Mouse (Mus musculus) ovary, postnatal 14 days (tissue): ENCODE measurements around the gene Znrf3.
A peak's percentile ranks its signal among the peaks of the same experiment; 100 is the strongest.

Experiments
- DNase-seq: peaks from one replicate; pipeline ENCODE4 v3.0.0; 2022; ENCODE audit warnings: low spot score

Znrf3 gene

DNA sequence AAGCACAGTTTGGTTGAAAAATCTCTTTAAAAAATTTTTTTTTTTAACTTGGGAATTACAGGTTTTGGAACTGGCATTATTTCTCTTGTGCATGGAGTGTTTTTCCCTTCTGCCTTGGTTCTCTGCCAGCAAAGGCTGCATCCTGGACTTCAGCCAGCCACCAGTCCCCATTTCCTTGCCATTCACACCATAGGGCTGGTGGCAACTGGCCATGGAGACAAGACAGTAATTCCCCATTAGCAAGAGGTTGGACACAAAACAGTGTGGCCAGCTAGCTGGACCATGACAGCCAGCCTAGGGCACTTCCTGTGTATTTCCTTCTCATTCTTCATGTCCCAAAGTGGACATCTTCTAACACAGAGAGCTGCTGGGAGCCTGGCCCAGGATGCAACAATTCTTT, 129.9 kb downstream of the Znrf3 start:
- DNase-seq = peak; percentile 60

DNA sequence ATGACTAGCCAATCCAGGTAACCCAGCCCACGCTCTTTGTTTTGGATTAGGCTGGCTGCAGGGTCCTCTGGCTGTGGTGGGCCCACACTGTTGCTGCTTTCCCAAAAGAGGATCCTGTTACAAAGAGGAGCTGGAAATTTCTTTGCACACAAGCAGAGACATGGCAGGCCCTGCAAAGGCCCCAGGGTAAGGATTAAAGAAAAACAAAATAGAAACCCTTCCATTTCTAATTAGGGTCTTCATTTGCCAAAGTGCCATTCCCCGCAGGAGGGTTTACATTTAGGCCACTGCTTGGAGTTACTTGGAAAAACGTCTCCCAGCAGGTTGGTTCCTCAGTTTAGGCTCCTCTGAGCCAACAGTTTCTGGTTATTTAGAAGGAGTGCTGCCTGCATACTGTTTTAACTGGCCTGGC, 130.3 kb downstream of the Znrf3 start:
- no peak for DNase-seq

- no peak for DNase-seq
These were observed 137.4 kb downstream of the Znrf3 start for GRCm38 (mm10) chr11:5307024-5307905.

GRCm38 (mm10) chr11:5306017-5306416, 138.6 kb downstream of the Znrf3 start:
- DNase-seq = no peak

DNA sequence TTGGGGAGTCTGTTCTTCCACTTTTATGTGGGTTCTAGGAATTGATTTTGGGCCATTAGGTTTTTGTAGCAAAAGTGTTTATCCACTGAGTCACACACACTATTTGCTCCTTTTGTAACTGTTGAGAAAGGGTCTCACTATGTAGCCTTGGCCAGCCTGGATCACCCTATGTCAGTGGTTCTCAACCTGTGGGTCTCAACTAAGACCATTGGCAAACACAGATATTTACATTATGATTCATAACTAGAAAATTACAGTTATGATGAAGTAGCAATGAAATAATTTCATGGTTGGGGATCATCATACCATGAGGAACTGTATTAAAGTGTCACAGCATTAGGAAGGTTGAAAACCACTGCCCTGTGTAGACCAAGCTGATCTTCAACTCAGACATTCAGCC, 140.1 kb downstream of the Znrf3 start:
- no peak for DNase-seq

- DNase-seq = no peak
These were observed 146.7 kb downstream of the Znrf3 start for GRCm38 (mm10) chr11:5298007-5298372.

DNA sequence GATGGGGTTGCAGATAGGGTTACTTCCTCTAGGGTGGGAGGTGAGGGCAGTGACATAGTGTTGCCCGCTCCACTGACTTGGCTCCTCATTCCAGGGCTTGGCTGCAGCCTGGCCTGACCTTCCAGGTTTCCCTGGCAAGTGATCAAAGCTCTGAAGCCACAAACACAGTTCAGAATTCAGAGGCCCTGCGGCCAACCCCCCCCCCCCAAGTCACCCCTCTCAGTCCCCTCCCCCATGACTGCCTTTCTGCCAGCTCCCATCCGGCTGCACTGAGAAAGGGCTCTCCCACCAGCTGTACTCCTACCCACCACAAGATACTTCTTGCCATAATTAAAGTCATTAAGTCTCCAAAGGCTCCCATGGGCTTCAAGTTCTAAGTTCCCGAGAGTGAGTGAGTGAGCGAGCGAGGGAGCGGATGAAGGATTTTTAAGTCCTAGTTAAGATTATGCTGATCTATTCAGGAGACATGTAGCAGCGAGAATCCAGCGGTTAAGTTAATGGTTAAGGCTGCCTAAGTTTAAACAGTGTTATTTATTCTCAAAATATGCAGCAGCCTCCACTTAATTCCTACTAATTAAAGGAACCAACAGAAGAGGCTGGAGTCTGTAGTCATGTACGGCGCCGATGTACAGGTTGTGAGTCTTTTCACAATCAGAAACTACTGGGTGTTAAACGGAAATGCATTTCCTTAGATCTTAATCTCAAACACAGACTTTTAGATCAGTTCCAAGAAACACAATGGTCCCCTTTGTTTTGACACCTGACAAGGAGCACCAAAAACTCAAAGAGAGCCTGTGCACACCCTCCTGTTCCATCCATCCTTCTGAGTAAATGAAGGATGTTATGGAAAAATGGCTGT, 147.3 kb downstream of the Znrf3 start:
- peak; percentile 44 for DNase-seq

DNA sequence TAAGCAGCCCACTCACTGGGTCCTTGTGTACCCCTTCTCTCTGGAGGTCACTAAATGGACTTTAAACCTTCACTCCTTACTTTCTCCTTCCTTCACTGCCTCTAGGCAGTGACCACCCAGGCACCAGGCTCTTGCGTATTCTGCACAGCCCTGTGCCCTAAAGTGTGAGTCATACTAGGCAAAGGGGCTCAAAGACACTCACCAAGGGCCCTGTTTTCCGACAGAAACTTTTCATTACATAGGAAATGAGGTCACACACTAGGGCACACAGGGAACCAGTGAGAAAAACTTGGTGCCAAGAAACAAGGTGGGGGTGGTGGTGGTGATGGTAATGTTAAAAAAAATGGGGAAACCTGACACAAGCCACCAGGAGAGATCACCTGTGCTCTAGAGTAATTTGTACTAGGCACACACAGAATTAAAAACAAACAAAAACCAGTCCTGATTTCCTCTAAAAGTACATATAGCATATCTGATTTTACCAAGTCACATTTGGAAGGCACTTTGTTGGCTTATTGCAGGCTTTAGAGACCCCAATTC, 148.0 kb downstream of the Znrf3 start:
- no peak for DNase-seq

DNA sequence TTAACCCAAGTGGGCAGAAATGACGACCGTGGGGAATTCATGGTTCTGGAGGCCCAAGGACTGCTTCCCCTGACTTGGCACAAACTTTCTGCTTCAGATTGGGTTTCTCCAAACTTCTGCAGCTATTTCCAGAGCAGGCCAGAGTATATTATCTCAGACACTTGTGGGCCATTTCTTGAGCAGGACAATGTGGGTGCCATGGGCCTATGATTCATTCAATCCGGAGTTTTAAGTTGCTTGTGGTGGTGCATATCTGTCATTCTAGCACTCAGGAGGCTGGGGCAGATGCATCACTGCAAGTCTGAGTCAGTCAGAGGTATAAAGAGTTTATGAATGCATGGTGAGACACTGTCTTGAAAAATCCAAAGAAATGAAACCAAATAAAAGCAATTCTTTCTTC, 149.8 kb downstream of the Znrf3 start:
- DNase-seq = no peak

DNA sequence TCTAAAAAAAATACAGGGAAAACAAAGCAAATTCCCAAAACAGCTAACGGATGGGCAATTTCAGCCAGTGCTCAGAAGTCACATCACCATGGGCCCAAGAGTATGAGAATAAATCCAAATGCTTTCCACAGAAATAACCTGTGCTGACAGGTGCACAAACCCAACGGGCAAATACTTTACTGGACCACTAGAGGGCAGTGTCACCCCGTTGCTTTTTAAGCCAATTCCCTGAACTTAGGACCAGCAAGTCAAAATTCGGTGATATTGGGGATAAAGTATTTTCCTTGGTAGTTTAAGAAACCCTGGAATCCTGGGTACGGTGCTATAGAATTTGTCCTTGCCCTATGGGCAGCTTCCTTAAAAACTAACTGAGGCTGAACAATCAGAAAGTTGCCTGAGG, 154.0 kb downstream of the Znrf3 start:
- peak; percentile 74 for DNase-seq

GRCm38 (mm10) chr11:5289826-5290580, 154.6 kb downstream of the Znrf3 start:
- no peak for DNase-seq

GRCm38 (mm10) chr11:5283987-5284386, 160.7 kb downstream of the Znrf3 start:
- DNase-seq = no peak

DNA sequence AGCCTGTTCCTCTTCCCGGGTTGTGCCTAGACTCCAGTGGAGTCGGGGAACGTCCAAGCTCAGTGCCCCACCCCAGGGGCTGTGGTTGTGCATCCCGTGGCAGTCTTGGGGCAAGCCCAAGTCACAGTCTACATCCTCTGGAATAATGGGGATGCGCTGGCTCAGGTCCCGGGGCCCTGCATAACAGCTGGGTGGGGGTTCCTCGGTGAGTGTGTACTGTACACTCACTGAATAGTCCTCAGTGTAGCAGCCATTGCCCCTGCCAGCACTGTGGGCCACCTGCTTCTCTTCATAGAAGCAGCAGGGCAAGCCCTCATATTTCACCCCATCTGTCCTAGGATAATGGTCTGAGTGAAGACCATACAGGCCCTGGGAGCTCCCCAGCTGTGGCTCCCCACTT, 163.7 kb downstream of the Znrf3 start:
- DNase-seq = no peak

- no peak for DNase-seq
These were observed 166.2 kb downstream of the Znrf3 start for GRCm38 (mm10) chr11:5278463-5278862.

DNA sequence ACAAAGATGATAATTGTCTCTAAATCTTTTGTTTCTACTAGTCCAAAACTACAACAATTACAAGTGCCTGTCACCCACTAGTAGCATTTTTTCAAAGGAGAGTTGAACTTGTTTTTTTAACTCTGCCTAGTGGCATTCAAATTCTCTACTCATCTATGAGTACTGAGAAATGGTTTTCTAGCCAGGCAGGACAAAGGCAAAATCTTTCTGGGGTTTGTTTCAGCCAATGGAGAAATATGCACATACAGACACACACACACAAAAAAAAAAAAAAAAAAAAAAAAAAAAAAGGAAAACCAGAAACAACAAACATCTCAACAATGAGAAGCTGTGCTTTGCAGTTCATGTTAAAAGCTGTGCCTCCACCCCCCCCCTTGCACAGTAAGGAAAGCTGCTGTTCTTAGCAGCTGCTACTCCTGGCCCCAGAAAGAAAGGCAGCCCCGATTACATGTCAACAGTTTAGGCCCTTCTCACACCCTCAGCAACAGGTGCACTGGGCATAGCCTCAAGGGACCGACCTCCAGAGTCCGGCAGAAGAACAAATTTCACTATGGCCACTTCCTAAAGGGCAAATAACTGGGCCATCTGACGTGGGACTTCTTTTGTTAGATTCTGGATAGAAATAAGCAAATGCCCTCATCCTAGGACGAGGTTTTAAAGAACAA, 167.2 kb downstream of the Znrf3 start:
- no peak for DNase-seq

GRCm38 (mm10) chr11:5275216-5275615, 169.4 kb downstream of the Znrf3 start:
- no peak for DNase-seq

- no peak for DNase-seq
These were observed 172.0 kb downstream of the Znrf3 start for GRCm38 (mm10) chr11:5272536-5273234.

- no peak for DNase-seq
These were observed 172.6 kb downstream of the Znrf3 start for GRCm38 (mm10) chr11:5272066-5272360.

DNA sequence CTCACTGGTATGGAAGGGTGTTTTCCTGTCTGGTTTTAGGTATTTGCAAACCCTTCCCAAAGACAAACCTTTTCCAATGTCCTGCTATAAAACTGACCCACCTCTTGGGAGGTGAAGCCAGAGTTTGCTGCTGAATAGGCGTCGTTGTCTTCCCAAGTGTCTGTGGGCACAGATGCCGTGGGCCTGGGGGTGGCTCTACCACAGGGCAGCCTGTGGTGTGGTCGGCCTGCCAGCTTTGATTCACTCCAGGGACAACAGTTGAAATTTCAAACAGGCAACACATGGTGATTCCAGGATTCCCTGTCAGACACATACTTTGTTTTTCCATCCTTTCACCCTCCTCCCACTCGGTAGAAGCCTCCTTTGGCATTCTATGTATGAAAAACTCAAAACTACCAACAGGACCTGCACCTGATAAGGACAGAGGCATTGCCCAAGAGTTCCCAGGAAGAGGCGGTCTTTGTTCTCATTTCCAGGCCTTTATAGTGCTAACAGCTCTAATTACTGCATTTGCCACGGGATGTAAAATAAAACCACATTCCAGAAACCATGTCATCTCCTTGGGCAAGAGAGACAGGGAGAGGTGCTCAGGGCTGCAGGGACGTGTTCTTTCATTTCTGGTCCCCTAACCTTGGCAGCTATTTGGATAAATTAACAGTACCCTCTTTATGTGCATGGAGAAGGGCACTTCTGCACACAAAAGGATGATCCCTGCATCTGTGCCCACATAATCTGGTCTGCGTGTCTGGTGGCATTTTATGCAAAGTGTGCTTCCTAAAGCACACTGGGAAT, 173.2 kb downstream of the Znrf3 start:
- no peak for DNase-seq

- DNase-seq = no peak
These were observed 174.7 kb downstream of the Znrf3 start for GRCm38 (mm10) chr11:5269846-5270461.
